Mouse (Mus musculus) MEL (cell line): Measurements from ENCODE around the gene D130043K22Rik.

Experiments used
- CTCF ChIP-seq, 3 experiments: IDR thresholded peaks in 2 of 3; conservative IDR thresholded peaks in 1 of 3; 2 replicates each; pipeline ENCODE4 v1.5.1; 2011 to 2012; ENCODE audit warnings: low read length in 3 of 3, low read depth in 2 of 3, mild to moderate bottlenecking in 2 of 3, improper control_type of control experiment in 1 of 3, inconsistent platforms in 1 of 3, mixed read lengths in 1 of 3, moderate library complexity in 1 of 3; ENCODE audit not compliant: control insufficient read depth in 1 of 3, insufficient read depth in 1 of 3, poor library complexity in 1 of 3, severe bottlenecking in 1 of 3
- EP300 ChIP-seq, 2 experiments: IDR thresholded peaks; 2 replicates each; pipeline ENCODE4 v1.6.1; 2011; ENCODE audit warnings: improper control_type of control experiment in 2 of 2, low read length in 2 of 2, low read depth in 1 of 2, mild to moderate bottlenecking in 1 of 2
- ETS1 ChIP-seq: IDR thresholded peaks from 2 replicates; pipeline ENCODE4 v1.6.1; 2012; ENCODE audit warnings: low read depth, mild to moderate bottlenecking, inconsistent platforms, low read length, improper control_type of control experiment, moderate library complexity
- GABPA ChIP-seq: IDR thresholded peaks from 2 replicates; pipeline ENCODE4 v1.6.1; 2012; ENCODE audit warnings: low read depth, mild to moderate bottlenecking, inconsistent platforms, low read length, improper control_type of control experiment, moderate library complexity
- GATA1 ChIP-seq: IDR thresholded peaks from 2 replicates; pipeline ENCODE4 v1.6.1; 2011; ENCODE audit warnings: low read depth, low read length, improper control_type of control experiment
- MAZ ChIP-seq: IDR thresholded peaks from 2 replicates; pipeline ENCODE4 v1.6.1; 2012; ENCODE audit warnings: low read depth, mild to moderate bottlenecking, inconsistent platforms, low read length, improper control_type of control experiment
- MEF2A ChIP-seq: IDR thresholded peaks from 2 replicates; pipeline ENCODE4 v1.6.1; 2014; ENCODE audit warnings: low read depth, mild to moderate bottlenecking, inconsistent platforms, low read length, improper control_type of control experiment; ENCODE audit not compliant: poor library complexity, insufficient replicate concordance, severe bottlenecking; ENCODE audit errors: extremely low read depth
- MXI1 ChIP-seq: IDR thresholded peaks from 2 replicates; pipeline ENCODE4 v1.6.1; 2011; ENCODE audit warnings: mild to moderate bottlenecking, low read depth, low read length, improper control_type of control experiment
- POLR2A ChIP-seq, 2 experiments: IDR thresholded peaks; 2 replicates each; pipeline ENCODE4 v1.6.1; 2011 to 2012; ENCODE audit warnings: low read length in 2 of 2, mild to moderate bottlenecking in 2 of 2, control low read depth in 1 of 2, improper control_type of control experiment in 1 of 2, low read depth in 1 of 2, moderate library complexity in 1 of 2; ENCODE audit not compliant: control insufficient read depth in 1 of 2, insufficient read depth in 1 of 2, poor library complexity in 1 of 2
- POLR2AphosphoS2 ChIP-seq: IDR thresholded peaks from 2 replicates; pipeline ENCODE4 v1.6.1; 2011; ENCODE audit warnings: low read length, improper control_type of control experiment
- TCF12 ChIP-seq: IDR thresholded peaks from 2 replicates; pipeline ENCODE4 v1.6.1; 2014; ENCODE audit warnings: low read depth, mild to moderate bottlenecking, inconsistent platforms, low read length, improper control_type of control experiment, moderate library complexity
- ZNF384 ChIP-seq: IDR thresholded peaks from 2 replicates; pipeline ENCODE4 v1.6.1; 2012; ENCODE audit warnings: low read depth, mild to moderate bottlenecking, inconsistent platforms, low read length, improper control_type of control experiment

- TF ChIP-seq TCF12 (no peak), GATA1 (no peak), CTCF (IDR thresholded peaks at IDR 0.05 in 2 of 3, conservative IDR thresholded peaks at IDR 0.05 in 1 of 3; ENCODE audit: control insufficient read depth in 1 of 3, insufficient read depth in 1 of 3, low read depth in 2 of 3, low read length in 3 of 3, poor library complexity in 1 of 3, severe bottlenecking in 1 of 3) (no peak), MXI1 (no peak), POLR2AphosphoS2 (no peak), EP300 (IDR thresholded peaks at IDR 0.05; ENCODE audit: low read depth in 1 of 2, low read length in 2 of 2) (no peak), POLR2A (IDR thresholded peaks at IDR 0.05; ENCODE audit: control insufficient read depth in 1 of 2, insufficient read depth in 1 of 2, low read depth in 1 of 2, low read length in 2 of 2, poor library complexity in 1 of 2) (no peak), GABPA (no peak), MEF2A (no peak), ETS1 (no peak), ZNF384 (no peak), MAZ (no peak)
Observed at GRCm38 (mm10) chr13:24893880-24894279, 48.9 kb downstream of the D130043K22Rik start.
